Mouse (Mus musculus): Measurements from ENCODE around the gene Sbno1. TPM values are rescaled to one million over a fixed set of nuclear protein-coding genes. Genes with fewer than 3 reads are reported as not detected.

The Sbno1 gene
- total RNA-seq, 2 experiments from 2014 or later: 35.4 to 40.5 TPM

GRCm38 (mm10) chr5:124444661-124445561, 19.1 kb upstream of the Sbno1 start:
- intact Hi-C loops (cut with DNase I): no loop called here

GRCm38 (mm10) chr5:124444208-124444607, 18.4 kb upstream of the Sbno1 start:
- no peak for DNase-seq
- intact Hi-C loops (cut with DNase I): no loop called here

More at GRCm38 (mm10) chr5:124444661-124445561, 19.1 kb upstream of the Sbno1 start:
- DNase-seq: peak; percentile 62 to 64

- no peak for DNase-seq
- intact Hi-C loops (cut with DNase I): no loop called here
These were observed 16.8 kb upstream of the Sbno1 start for GRCm38 (mm10) chr5:124442628-124443027.

- DNase-seq: peak; percentile 42 to 62
- intact Hi-C loops (cut with DNase I): no loop called here
These were observed 14.4 kb upstream of the Sbno1 start for GRCm38 (mm10) chr5:124440094-124440701.

- DNase-seq: peak; percentile 90 to 92
- intact Hi-C loops (cut with DNase I): no loop called here
These were observed 13.8 kb upstream of the Sbno1 start, which contains the start of gene Kmt5a for GRCm38 (mm10) chr5:124439447-124440093. TSS of gene Kmt5a (plus strand) at chr5:124439930.

- intact Hi-C loops (cut with DNase I): no loop called here
- DNase-seq: no peak
These were observed 12.9 kb upstream of the Sbno1 start for GRCm38 (mm10) chr5:124438746-124439145.

GRCm38 (mm10) chr5:124438229-124438628, 12.4 kb upstream of the Sbno1 start:
- intact Hi-C loops (cut with DNase I): no loop called here
- DNase-seq: no peak

- DNase-seq: no peak
- intact Hi-C loops (cut with DNase I): loop anchor here (2.0 kb wide), 1 partner anchor 106 kb away; no protein-coding TSS in a partner anchor
These were observed 7.2 kb upstream of the Sbno1 start for GRCm38 (mm10) chr5:124433048-124433447.

GRCm38 (mm10) chr5:124432398-124433012, 6.7 kb upstream of the Sbno1 start:
- intact Hi-C loops (cut with DNase I): loop anchor here (2.0 kb wide), 1 partner anchor 106 kb away; no protein-coding TSS in a partner anchor
- DNase-seq: peak in 1 of 2 experiments; percentile 42

- intact Hi-C loops (cut with DNase I): no loop called here
- DNase-seq: no peak
These were observed 772 bp upstream of the Sbno1 start for GRCm38 (mm10) chr5:124426475-124427071.

GRCm38 (mm10) chr5:124424723-124425411, 934 bp downstream of the Sbno1 start:
- DNase-seq: peak in 1 of 2 experiments; percentile 12
- intact Hi-C loops (cut with DNase I): no loop called here

GRCm38 (mm10) chr5:124424200-124424722, 1.5 kb downstream of the Sbno1 start:
- intact Hi-C loops (cut with DNase I): no loop called here
- no peak for DNase-seq

- intact Hi-C loops (cut with DNase I): no loop called here
- DNase-seq: no peak
These were observed 4.0 kb downstream of the Sbno1 start for GRCm38 (mm10) chr5:124421786-124422185.

- no peak for DNase-seq
- intact Hi-C loops (cut with DNase I): no loop called here
These were observed 6.9 kb downstream of the Sbno1 start for GRCm38 (mm10) chr5:124418903-124419302.

- DNase-seq: no peak
- intact Hi-C loops (cut with DNase I): no loop called here
These were observed 13.6 kb downstream of the Sbno1 start for GRCm38 (mm10) chr5:124412163-124412562.

GRCm38 (mm10) chr5:124410808-124411207, 15.0 kb downstream of the Sbno1 start:
- no peak for DNase-seq
- intact Hi-C loops (cut with DNase I): no loop called here

GRCm38 (mm10) chr5:124393726-124394125, 32.1 kb downstream of the Sbno1 start:
- intact Hi-C loops (cut with DNase I): no loop called here
- no peak for DNase-seq

GRCm38 (mm10) chr5:124392412-124392811, 33.4 kb downstream of the Sbno1 start:
- intact Hi-C loops (cut with DNase I): no loop called here
- DNase-seq: no peak

- intact Hi-C loops (cut with DNase I): no loop called here
- no peak for DNase-seq
These were observed 37.9 kb downstream of the Sbno1 start for GRCm38 (mm10) chr5:124387932-124388331.

Measured in gastrocnemius, postnatal 36 days (tissue).